Mouse (Mus musculus) stomach, postnatal 0 days (tissue): ENCODE data around the gene Ccno.

ENCODE experiments used
- CTCF ChIP-seq: IDR thresholded peaks from 2 replicates; pipeline ENCODE4 v1.5.1; 2016; ENCODE audit warnings: antibody characterized with exemption, low read depth, mild to moderate bottlenecking, moderate library complexity
- EP300 ChIP-seq: optimal IDR thresholded peaks from 2 replicates; pipeline ENCODE3; 2016; ENCODE audit warnings: antibody characterized with exemption

DNA sequence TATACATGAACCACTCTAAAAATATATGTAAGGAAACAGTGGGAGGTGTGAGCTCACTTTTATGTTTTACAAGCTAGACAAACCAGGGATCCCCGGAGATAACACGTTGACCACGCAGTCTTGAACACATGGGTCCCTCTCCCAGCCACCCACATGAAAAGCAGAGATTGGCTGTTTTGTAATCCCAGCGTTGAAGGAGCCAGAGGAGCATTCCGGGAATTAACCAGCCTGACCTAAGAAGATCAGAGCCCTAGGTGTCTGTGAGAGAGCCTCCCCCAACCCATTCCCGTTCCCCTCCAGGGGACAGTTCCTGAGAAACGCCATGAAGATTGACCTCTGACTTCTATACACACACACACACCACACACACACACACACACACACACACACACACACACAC is 43.7 kb downstream of the Ccno start:
- no peak for TF ChIP-seq CTCF
- no peak for TF ChIP-seq EP300
